Mouse (Mus musculus): ENCODE measurements around the gene Palld.

DNA sequence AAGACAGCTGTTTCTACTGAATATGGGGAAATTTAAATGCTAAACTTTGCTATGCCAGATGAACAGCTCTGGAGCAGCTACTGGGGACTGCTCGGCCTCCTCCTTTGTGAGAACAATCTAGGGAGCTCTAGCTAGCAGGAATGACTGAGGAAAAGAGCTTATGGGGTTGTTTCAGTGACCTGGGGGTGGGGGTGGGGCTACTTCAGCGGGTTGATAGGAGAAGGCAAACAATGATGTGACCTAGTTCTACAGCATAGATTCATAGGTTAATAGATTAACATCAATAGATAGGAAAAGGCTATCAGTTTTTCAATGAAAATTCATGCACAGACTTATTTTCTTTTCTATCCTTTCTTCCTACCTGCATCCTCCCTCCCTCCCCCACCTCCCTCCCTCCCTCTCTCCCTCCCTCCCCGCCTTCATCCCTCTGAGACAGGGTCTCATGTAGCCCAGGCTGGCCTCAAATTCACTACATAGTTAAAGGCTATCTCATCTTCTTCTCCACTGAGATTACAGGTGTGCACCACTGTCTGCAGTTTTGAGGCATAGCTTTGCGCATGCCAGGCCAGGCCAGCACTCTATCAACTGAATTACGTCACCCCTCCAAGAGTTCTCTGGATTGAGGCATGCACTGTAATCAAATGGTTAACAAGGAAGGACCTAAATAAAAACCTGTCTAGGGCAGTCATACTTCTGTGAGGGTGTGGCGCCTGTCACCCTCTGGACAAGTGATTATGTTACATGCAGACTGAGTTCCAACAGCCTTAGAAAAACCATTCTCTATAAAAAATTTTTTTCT lies 158.5 kb downstream of the Palld start:
- TF ChIP-seq CTCF (conservative IDR thresholded peaks at IDR 0.05; ENCODE audit: low read length) = no peak
- no peak for TF ChIP-seq NANOG (IDR thresholded peaks at IDR 0.05; ENCODE audit: borderline replicate concordance, low read length)
- TF ChIP-seq POU5F1 (IDR thresholded peaks at IDR 0.05; ENCODE audit: borderline replicate concordance, low read length) = no peak

All from E14TG2a.4 (cell line).